Mouse (Mus musculus) R1 (cell line): ENCODE results near the gene Edc4.

ENCODE experiments used
- DNase-seq: peaks from one replicate; pipeline ENCODE4 v3.0.0-alpha.2; 2018; ENCODE audit warnings: low read depth, low spot score

Gene Edc4

DNA sequence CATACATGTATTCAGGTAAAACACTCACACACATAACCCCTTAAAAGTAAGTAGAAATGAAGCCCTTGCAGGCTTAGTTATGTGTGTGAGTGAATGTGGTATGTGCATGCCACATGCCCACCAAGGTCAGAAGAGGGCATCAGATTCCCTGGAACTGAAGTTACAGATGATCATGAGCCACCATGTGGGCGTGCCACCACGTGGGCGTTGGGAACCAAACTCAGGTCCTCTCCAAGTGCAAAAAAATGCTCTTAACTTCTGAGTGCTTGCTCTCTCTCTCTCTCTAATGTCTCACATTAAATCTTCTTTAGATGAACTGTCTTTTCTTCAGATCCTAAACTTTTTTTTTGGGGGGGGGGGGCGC, 57.6 kb downstream of the Edc4 start, which contains the start of gene Psmb10:
Gene Psmb10, minus strand, starts transcription at position 139 of the 364 bp plus-strand sequence.
- no peak for DNase-seq

GRCm38 (mm10) chr8:105942026-105942425, 61.3 kb downstream of the Edc4 start:
- DNase-seq = no peak

- DNase-seq = no peak
Observed at GRCm38 (mm10) chr8:105942542-105942941, 61.9 kb downstream of the Edc4 start.

GRCm38 (mm10) chr8:105943321-105943739, 62.6 kb downstream of the Edc4 start, which contains the start of gene Lcat:
TSS of gene Lcat (minus strand) at chr8:105943382.
- no peak for DNase-seq
